Mouse (Mus musculus): ENCODE results near the gene Tmem59l. TPM values are rescaled to one million over a fixed set of nuclear protein-coding genes. Genes with fewer than 3 reads are reported as not detected.

The Tmem59l gene
- polyA plus RNA-seq, 1 experiment: 1.6 TPM

DNA sequence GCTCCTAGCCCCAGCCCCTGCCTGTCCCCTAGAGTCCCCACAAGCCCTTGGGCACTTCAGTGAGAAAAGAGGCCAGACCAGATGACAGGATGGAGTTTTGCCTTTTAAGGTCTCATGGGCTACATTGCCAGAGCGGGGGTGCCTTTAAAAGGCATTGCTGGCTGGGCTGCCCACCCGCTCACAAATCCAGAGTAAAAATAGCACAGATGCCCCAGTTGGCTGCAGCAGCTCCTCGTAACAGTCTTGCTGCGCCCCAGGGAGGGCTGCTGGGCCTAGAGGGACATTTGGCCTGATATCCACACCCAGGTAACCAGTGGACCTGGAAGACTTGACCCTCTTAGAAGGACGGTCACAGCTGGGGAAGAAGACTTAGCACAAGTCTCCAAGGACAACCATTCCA lies 33.3 kb downstream of the Tmem59l start:
- Histone ChIP-seq H3K4me3 (ENCODE audit: low read depth, low read length) (no peak overlapping the region), H3K4me1 (ENCODE audit: control insufficient read depth, insufficient read depth, insufficient read length, low read length) (no peaks in the 10 kb centered on the region), H3K27me3 (ENCODE audit: control insufficient read depth, insufficient read depth, low read length) (no peaks in the 10 kb centered on the region), H3K27ac (ENCODE audit: insufficient read depth, low read depth, low read length) (no peak overlapping the region), H3K36me3 (ENCODE audit: control insufficient read depth, insufficient read depth, low read length) (peaks cover 10% of the 10 kb centered on the region)
- WGBS: 97% methylated on average over 5 of the region's 5 CpGs
- TF ChIP-seq POLR2A (IDR thresholded peaks at IDR 0.05; ENCODE audit: low read depth, low read length) (no peak), CTCF (IDR thresholded peaks at IDR 0.05; ENCODE audit: extremely low read depth, insufficient read length, insufficient replicate concordance, low read depth, low read length) (no peak)

DNA sequence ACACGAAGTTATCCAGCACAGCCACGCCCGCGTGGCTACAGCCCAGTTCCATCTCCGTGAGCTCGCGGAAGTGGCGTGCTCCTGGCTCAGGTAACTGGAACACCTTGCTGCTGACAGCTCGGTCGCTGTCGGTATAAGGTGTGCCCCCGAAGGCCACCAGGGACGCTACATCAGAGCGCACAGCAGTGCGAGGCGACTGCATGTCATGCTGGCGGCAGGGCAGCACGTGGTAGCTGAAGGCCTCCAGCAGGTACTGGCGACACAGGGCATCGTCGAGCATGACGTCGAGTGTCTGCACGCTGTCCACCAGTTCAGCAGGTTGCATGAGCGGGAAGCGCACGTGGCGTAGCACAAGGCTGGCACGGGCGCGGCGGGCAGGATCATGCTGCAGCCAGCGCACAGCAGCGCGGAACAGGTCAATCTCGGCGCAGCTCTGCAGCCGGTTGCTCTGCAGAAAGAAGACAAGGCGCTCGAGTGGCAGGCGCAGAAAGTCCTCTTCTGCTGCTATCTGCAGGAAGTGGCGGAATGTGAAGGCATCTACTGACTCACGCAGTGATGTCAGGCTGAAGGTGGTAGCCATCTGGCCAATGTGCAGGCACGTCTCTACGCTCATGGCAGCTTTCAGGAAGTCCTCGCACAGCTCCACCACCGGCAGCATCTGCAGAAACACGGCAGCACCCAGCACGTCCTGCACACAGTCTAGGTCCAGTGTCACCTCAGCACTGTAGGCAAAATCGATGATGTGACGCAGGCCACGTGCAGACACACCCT lies 34.8 kb downstream of the Tmem59l start:
- 86% methylated on average over 52 of the region's 52 CpGs for WGBS
- H3K27ac ChIP-seq (ENCODE audit: insufficient read depth, low read depth, low read length): no peak overlapping the region
- H3K4me3 ChIP-seq (ENCODE audit: low read depth, low read length): no peak overlapping the region
- peaks cover 10% of the 10 kb centered on the region for H3K36me3 ChIP-seq (ENCODE audit: control insufficient read depth, insufficient read depth, low read length)
- H3K27me3 ChIP-seq (ENCODE audit: control insufficient read depth, insufficient read depth, low read length): no peaks in the 10 kb centered on the region
- H3K4me1 ChIP-seq (ENCODE audit: control insufficient read depth, insufficient read depth, insufficient read length, low read length): no peaks in the 10 kb centered on the region
- TF ChIP-seq CTCF (IDR thresholded peaks at IDR 0.05; ENCODE audit: extremely low read depth, insufficient read length, insufficient replicate concordance, low read depth, low read length) (no peak), POLR2A (IDR thresholded peaks at IDR 0.05; ENCODE audit: low read depth, low read length) (no peak)

DNA sequence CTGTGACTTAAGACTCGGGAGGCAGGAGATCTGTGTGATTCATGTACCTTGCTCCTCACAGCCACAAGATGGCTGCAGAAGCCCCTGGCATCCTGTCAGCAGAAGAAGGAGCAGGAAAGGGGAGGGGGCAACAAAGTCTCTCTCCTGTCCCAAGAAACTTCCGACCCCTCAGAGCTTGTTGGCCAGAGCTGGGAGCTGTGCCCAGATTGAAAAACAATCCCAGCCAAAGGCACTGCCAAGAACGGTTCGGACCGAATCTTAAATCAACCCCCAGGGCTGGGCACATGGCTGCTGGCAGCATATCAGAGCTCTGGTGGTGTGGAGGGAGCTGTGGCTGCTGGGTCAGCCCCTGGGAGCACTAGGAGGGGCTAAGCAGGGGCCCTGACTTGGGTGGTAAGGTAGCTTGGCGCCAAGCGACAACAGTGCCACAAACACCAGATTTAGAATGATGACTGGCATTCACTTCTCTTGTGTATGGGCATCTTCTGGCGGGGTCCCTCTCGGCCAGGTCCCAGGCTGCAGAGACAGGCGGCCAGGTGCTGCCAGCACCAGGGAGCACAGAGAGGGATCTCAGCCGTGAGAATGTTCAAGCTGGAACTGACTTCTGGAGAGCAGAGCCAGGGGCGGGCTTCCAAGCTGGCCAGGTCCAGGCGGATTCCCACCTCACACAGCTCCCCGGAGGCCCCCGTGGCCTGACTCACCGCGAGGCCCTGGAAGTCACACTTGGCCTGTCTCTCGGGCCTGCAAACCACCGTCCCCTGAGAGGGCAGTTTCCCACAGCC lies 39.3 kb downstream of the Tmem59l start:
- TF ChIP-seq POLR2A (IDR thresholded peaks at IDR 0.05; ENCODE audit: low read depth, low read length) (no peak), CTCF (IDR thresholded peaks at IDR 0.05; ENCODE audit: extremely low read depth, insufficient read length, insufficient replicate concordance, low read depth, low read length) (no peak)
- H3K4me3 ChIP-seq (ENCODE audit: low read depth, low read length): no peak overlapping the region
- H3K4me1 ChIP-seq (ENCODE audit: control insufficient read depth, insufficient read depth, insufficient read length, low read length): no peaks in the 10 kb centered on the region
- no peaks in the 10 kb centered on the region for H3K27me3 ChIP-seq (ENCODE audit: control insufficient read depth, insufficient read depth, low read length)
- H3K36me3 ChIP-seq (ENCODE audit: control insufficient read depth, insufficient read depth, low read length): peaks cover 10% of the 10 kb centered on the region
- 61% methylated on average over 19 of the region's 19 CpGs for WGBS
- H3K27ac ChIP-seq (ENCODE audit: insufficient read depth, low read depth, low read length): no peak overlapping the region

DNA sequence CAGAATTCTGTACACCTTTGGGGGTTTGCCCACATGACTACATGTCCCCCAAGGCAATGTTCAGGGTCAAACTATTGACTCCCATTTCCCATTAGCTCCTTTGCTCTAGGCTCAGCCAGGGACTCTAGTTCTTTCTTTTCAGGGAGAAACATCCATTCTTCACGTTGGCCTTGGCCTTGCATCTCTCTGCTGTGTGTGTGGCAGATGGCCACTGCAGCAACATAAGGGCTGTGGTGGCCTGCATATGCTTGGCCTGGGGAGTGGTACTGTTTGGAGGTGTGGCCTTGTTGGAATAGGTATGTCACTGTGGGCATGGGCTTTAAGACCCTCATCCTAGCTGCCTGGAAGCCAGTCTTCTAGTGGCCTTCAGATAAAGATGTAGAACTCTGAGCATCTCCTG lies 41.2 kb downstream of the Tmem59l start:
- 59% methylated on average over 1 of the region's 1 CpGs for WGBS
- no peak for TF ChIP-seq POLR2A (IDR thresholded peaks at IDR 0.05; ENCODE audit: low read depth, low read length)
- no peak for TF ChIP-seq CTCF (IDR thresholded peaks at IDR 0.05; ENCODE audit: extremely low read depth, insufficient read length, insufficient replicate concordance, low read depth, low read length)
- H3K4me1 ChIP-seq (ENCODE audit: control insufficient read depth, insufficient read depth, insufficient read length, low read length): no peaks in the 10 kb centered on the region
- H3K27me3 ChIP-seq (ENCODE audit: control insufficient read depth, insufficient read depth, low read length): no peaks in the 10 kb centered on the region
- H3K36me3 ChIP-seq (ENCODE audit: control insufficient read depth, insufficient read depth, low read length): peaks cover 4% of the 10 kb centered on the region; the same call in 1 of the 2 replicates
- H3K4me3 ChIP-seq (ENCODE audit: low read depth, low read length): no peak overlapping the region
- H3K27ac ChIP-seq (ENCODE audit: insufficient read depth, low read depth, low read length): no peak overlapping the region

DNA sequence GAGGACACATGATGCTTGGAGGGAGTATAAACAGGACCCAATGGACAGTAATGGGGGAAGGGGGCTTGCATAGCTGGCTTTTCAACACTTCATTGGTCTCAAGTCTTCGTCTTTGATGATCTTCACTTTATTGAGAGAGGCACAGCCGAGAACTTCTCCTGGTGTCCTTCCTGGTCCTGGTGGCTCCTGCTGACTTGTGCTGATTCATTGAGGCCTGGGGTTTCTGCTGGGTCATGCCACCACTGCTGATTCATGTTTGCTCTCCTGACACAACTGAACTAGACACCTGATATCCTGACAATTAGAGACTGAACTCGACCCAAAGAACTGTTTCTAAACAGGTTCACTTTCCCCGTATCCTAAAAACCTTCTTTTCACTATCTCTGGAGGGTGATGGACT lies 43.8 kb downstream of the Tmem59l start:
- Histone ChIP-seq H3K27ac (ENCODE audit: insufficient read depth, low read depth, low read length) (no peak overlapping the region), H3K4me1 (ENCODE audit: control insufficient read depth, insufficient read depth, insufficient read length, low read length) (peaks cover 10% of the 10 kb centered on the region), H3K27me3 (ENCODE audit: control insufficient read depth, insufficient read depth, low read length) (no peaks in the 10 kb centered on the region), H3K4me3 (ENCODE audit: low read depth, low read length) (no peak overlapping the region), H3K36me3 (ENCODE audit: control insufficient read depth, insufficient read depth, low read length) (no peaks in the 10 kb centered on the region)
- no peak for TF ChIP-seq POLR2A (IDR thresholded peaks at IDR 0.05; ENCODE audit: low read depth, low read length)
- no peak for TF ChIP-seq CTCF (IDR thresholded peaks at IDR 0.05; ENCODE audit: extremely low read depth, insufficient read length, insufficient replicate concordance, low read depth, low read length)
- WGBS: 79% methylated on average over 4 of the region's 4 CpGs

DNA sequence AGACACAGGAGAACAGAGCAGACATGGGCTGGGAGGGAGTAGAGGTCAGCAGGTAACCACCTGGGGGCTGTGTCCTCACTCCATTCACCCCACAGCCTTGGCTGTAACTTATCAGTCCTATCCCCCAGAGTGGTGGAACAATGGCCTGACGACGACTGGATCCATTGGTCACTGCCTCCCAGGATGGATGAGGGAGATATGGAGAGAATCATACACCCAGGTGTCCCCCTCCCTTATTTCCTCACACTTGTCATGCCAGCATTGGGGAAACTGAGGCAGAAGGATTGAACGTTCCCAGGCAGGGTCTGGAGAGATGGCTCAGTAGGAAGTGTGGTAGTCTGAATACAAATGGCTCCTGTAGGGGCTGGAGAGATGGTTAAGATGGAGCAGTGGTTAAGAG lies 45.6 kb downstream of the Tmem59l start:
- WGBS: 58% methylated on average over 3 of the region's 3 CpGs
- Histone ChIP-seq H3K4me3 (ENCODE audit: low read depth, low read length) (no peak overlapping the region), H3K27ac (ENCODE audit: insufficient read depth, low read depth, low read length) (no peak overlapping the region), H3K27me3 (ENCODE audit: control insufficient read depth, insufficient read depth, low read length) (no peaks in the 10 kb centered on the region), H3K4me1 (ENCODE audit: control insufficient read depth, insufficient read depth, insufficient read length, low read length) (peaks cover 10% of the 10 kb centered on the region), H3K36me3 (ENCODE audit: control insufficient read depth, insufficient read depth, low read length) (no peaks in the 10 kb centered on the region)
- no peak for TF ChIP-seq CTCF (IDR thresholded peaks at IDR 0.05; ENCODE audit: extremely low read depth, insufficient read length, insufficient replicate concordance, low read depth, low read length)
- no peak for TF ChIP-seq POLR2A (IDR thresholded peaks at IDR 0.05; ENCODE audit: low read depth, low read length)

DNA sequence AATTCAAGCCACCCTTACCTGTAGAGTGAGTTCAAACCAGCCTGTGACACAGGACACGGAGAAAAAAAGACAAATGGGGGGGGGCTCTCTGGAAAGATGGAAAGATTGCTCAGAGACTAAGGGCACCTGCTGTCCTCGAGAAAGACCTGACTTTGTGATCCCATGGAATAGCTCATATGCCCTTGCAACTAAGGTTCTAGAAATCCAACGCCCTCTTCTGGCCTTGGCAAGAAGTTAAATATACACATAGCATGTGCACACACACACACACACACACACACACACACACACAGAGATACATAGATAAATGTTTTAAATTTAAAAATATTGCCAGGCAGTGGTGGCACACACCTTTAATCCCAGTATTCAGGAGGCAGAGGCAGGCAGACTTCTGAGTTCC lies 46.9 kb downstream of the Tmem59l start:
- no peaks in the 10 kb centered on the region for H3K36me3 ChIP-seq (ENCODE audit: control insufficient read depth, insufficient read depth, low read length)
- H3K27ac ChIP-seq (ENCODE audit: insufficient read depth, low read depth, low read length): no peak overlapping the region
- H3K4me3 ChIP-seq (ENCODE audit: low read depth, low read length): no peak overlapping the region
- H3K4me1 ChIP-seq (ENCODE audit: control insufficient read depth, insufficient read depth, insufficient read length, low read length): peaks cover 10% of the 10 kb centered on the region
- no peaks in the 10 kb centered on the region for H3K27me3 ChIP-seq (ENCODE audit: control insufficient read depth, insufficient read depth, low read length)
- TF ChIP-seq POLR2A (IDR thresholded peaks at IDR 0.05; ENCODE audit: low read depth, low read length) (no peak), CTCF (IDR thresholded peaks at IDR 0.05; ENCODE audit: extremely low read depth, insufficient read length, insufficient replicate concordance, low read depth, low read length) (no peak)
- WGBS: 57% methylated on average over 3 of the region's 3 CpGs
